13 mouse cellular contexts compared by ENCODE assay signal in genomic region chr17:88160677-88161001, GRCm38 (mm10).
DNase-seq lines count a peak whose midpoint lies in the region; ATAC-seq and TF ChIP-seq lines count a peak whose summit lies in the region.
"Had no signal": no experiment of that assay in that cellular context is flagged by ENCODE, and none has a peak within 500 bp of the region (broad histone marks: within the 10 kb centered on the region; RNA-seq: fewer than 3 reads in every experiment).

No protein-coding gene starts in this region.

- no peak overlapping the region for H3K27ac ChIP-seq in heart, embryonic 16.5 days (ENCODE audit: low read length)
- H3K27ac ChIP-seq in CH12.LX (ENCODE audit: insufficient read depth, low read depth) (peak overlapping the region; percentile 92), ES-Bruce4 (ENCODE audit: insufficient read depth, low read length) (0 out of 2 replicates have a peak overlapping the region, but pooled peaks have one; percentile 8)
- no peak overlapping the region for H3K27ac ChIP-seq in hindbrain, postnatal 0 days
- H3K27ac ChIP-seq in stomach, postnatal 0 days (replicated peaks), result no peak overlapping the region
- H3K27ac ChIP-seq: limb, embryonic 12.5 days; liver, embryonic 15.5 days; macrophage; neural tube, embryonic 15.5 days had no signal

- H3K9ac ChIP-seq in heart, embryonic 16.5 days (ENCODE audit: low read length), result no peak overlapping the region
- H3K9ac ChIP-seq in CH12.LX (ENCODE audit: insufficient read depth, low read depth) (peak overlapping the region; percentile 85), ES-Bruce4 (ENCODE audit: low read depth, poor library complexity, severe bottlenecking) (peak overlapping the region; percentile 80)
- no peak overlapping the region for H3K9ac ChIP-seq in hindbrain, postnatal 0 days (replicated peaks; ENCODE audit: low read length)
- no peak overlapping the region for H3K9ac ChIP-seq in stomach, postnatal 0 days (ENCODE audit: low read length)
- H3K9ac ChIP-seq: limb, embryonic 12.5 days; liver, embryonic 15.5 days; neural tube, embryonic 15.5 days had no signal

- dilution Hi-C loops in CH12.LX (cut with MboI; ENCODE audit: extremely low pct_ligation_motif_present, extremely low pct_unique_long_range_greater_than_20kb, low sequenced_read_pairs), result no loop called here

- H3K36me3 ChIP-seq in heart, embryonic 16.5 days (ENCODE audit: control insufficient read depth, insufficient read depth), result no peaks in the 10 kb centered on the region
- H3K36me3 ChIP-seq in CH12.LX (replicated peaks in 1 of 2; ENCODE audit: control insufficient read depth in 1 of 2, insufficient read depth in 1 of 2, low read length in 1 of 2), result peaks cover 9 to 17% of the 10 kb centered on the region in 2 experiments
- H3K36me3 ChIP-seq in ES-Bruce4 (ENCODE audit: control insufficient read depth, insufficient read depth, low read length, poor library complexity, severe bottlenecking), result no peaks in the 10 kb centered on the region
- no peaks in the 10 kb centered on the region for H3K36me3 ChIP-seq in hindbrain, postnatal 0 days (ENCODE audit: insufficient read depth, low read length)
- no peaks in the 10 kb centered on the region for H3K36me3 ChIP-seq in stomach, postnatal 0 days (ENCODE audit: control insufficient read depth, insufficient read depth, low read length)
- H3K36me3 ChIP-seq: limb, embryonic 12.5 days; liver, embryonic 15.5 days; neural tube, embryonic 15.5 days had no signal

- TF ChIP-seq EP300 in CH12.LX (IDR thresholded peaks at IDR 0.05; ENCODE audit: low read length) (no peak), ES-Bruce4 (IDR thresholded peaks at IDR 0.05; ENCODE audit: insufficient read depth, low read depth, low read length) (no peak)
- TF ChIP-seq EP300 in stomach, postnatal 0 days (optimal IDR thresholded peaks at IDR 0.05), result no peak

- no peaks in the 10 kb centered on the region for H3K4me1 ChIP-seq in heart, embryonic 16.5 days (ENCODE audit: control insufficient read depth, insufficient read depth, low read length)
- peaks cover 5 to 13% of the 10 kb centered on the region in 2 experiments; a peak in 3 of 4 replicates for H3K4me1 ChIP-seq in CH12.LX (ENCODE audit: control insufficient read depth in 1 of 2, insufficient read depth in 2 of 2)
- peaks cover 6% of the 10 kb centered on the region for H3K4me1 ChIP-seq in ES-Bruce4 (ENCODE audit: control insufficient read depth, insufficient read depth, low read length)
- H3K4me1 ChIP-seq in hindbrain, postnatal 0 days (ENCODE audit: insufficient read depth, low read length), result no peaks in the 10 kb centered on the region
- no peaks in the 10 kb centered on the region for H3K4me1 ChIP-seq in stomach, postnatal 0 days (replicated peaks; ENCODE audit: control insufficient read depth, insufficient read depth)
- H3K4me1 ChIP-seq: liver, embryonic 15.5 days had no signal

- peaks cover 31% of the 10 kb centered on the region for H3K79me2 ChIP-seq in CH12.LX (replicated peaks; ENCODE audit: control insufficient read depth, extremely low read depth, insufficient read depth, poor library complexity, severe bottlenecking)

- ATAC-seq in heart, embryonic 16.5 days (replicated peaks; ENCODE audit: extremely low read depth, insufficient read depth, low FRiP score), result no peak
- ATAC-seq in hindbrain, postnatal 0 days, result no peak
- no peak for ATAC-seq in stomach, postnatal 0 days (ENCODE audit: low FRiP score, low TSS enrichment)

- H3K4me3 ChIP-seq in heart, embryonic 16.5 days (ENCODE audit: low read length), result no peak overlapping the region
- H3K4me3 ChIP-seq in CH12.LX (replicated peaks in 1 of 3; ENCODE audit: low read depth in 2 of 3, low read length in 2 of 3, poor library complexity in 1 of 3) (peak overlapping the region; percentile 56 to 85 (median 70)), ES-Bruce4 (ENCODE audit: low read depth, low read length) (peak overlapping the region; percentile 95)
- no peak overlapping the region for H3K4me3 ChIP-seq in hindbrain, postnatal 0 days (ENCODE audit: low read length)
- no peak overlapping the region for H3K4me3 ChIP-seq in stomach, postnatal 0 days (ENCODE audit: low read depth, low read length)
- H3K4me3 ChIP-seq: limb, embryonic 12.5 days; liver, embryonic 15.5 days; neural tube, embryonic 15.5 days had no signal

- WGBS in heart, embryonic 16.5 days, result 76% methylated on average over 14 of the region's 14 CpGs
- 74% methylated on average over 14 of the region's 14 CpGs for WGBS in hindbrain, postnatal 0 days
- WGBS in stomach, postnatal 0 days, result 78% methylated on average over 14 of the region's 14 CpGs

- TF ChIP-seq POLR2A in CH12.LX (IDR thresholded peaks at IDR 0.05; ENCODE audit: low read depth, low read length) (peak; percentile 77), ES-Bruce4 (IDR thresholded peaks at IDR 0.05; ENCODE audit: insufficient read depth, low read length) (no peak)

- H3K4me2 ChIP-seq in heart, embryonic 16.5 days (ENCODE audit: low read depth, low read length), result peak overlapping the region; percentile 33; the same call in 1 of the 2 replicates
- peak overlapping the region; percentile 86; the same call in 1 of the 2 replicates for H3K4me2 ChIP-seq in CH12.LX (ENCODE audit: insufficient read depth, low read depth, poor library complexity, severe bottlenecking)
- peak overlapping the region; percentile 45; the same call in 1 of the 2 replicates for H3K4me2 ChIP-seq in hindbrain, postnatal 0 days (ENCODE audit: low read depth, low read length)
- H3K4me2 ChIP-seq in stomach, postnatal 0 days (replicated peaks; ENCODE audit: low read depth), result no peak overlapping the region
- H3K4me2 ChIP-seq: limb, embryonic 12.5 days; liver, embryonic 15.5 days; neural tube, embryonic 15.5 days had no signal

- TF ChIP-seq CTCF in CH12.LX (conservative IDR thresholded peaks at IDR 0.05 in 1 of 2, IDR thresholded peaks at IDR 0.05 in 1 of 2; ENCODE audit: low read depth in 2 of 2, low read length in 2 of 2) (no peak), ES-Bruce4 (IDR thresholded peaks at IDR 0.05; ENCODE audit: low read depth, low read length) (no peak)
- TF ChIP-seq CTCF in hindbrain, postnatal 0 days (IDR thresholded peaks at IDR 0.05; ENCODE audit: low read depth), result no peak
- TF ChIP-seq CTCF in stomach, postnatal 0 days (IDR thresholded peaks at IDR 0.05; ENCODE audit: low read depth), result no peak

- intact Hi-C loops in heart, postnatal 10 days (cut with DNase I), result no loop called here

- no peak for TF ChIP-seq RAD21 in CH12.LX (IDR thresholded peaks at IDR 0.05; ENCODE audit: low read depth, low read length)

- in situ Hi-C loops in CH12.LX (cut with MboI; ENCODE audit: low pct_ligation_motif_present, low pct_unique_long_range_greater_than_20kb, low sequenced_read_pairs), result no loop called here

- H3K9me3 ChIP-seq in heart, embryonic 16.5 days (replicated peaks; ENCODE audit: control insufficient read depth, low read length), result 0 out of 2 replicates have a peak, but pooled peaks cover 2% of the 10 kb centered on the region
- H3K9me3 ChIP-seq in CH12.LX (replicated peaks; ENCODE audit: low read length), result peaks cover 14% of the 10 kb centered on the region
- H3K9me3 ChIP-seq in ES-Bruce4 (replicated peaks; ENCODE audit: control insufficient read depth, insufficient read depth, low read length, poor library complexity, severe bottlenecking), result no peaks in the 10 kb centered on the region
- H3K9me3 ChIP-seq in hindbrain, postnatal 0 days (ENCODE audit: low read length), result no peaks in the 10 kb centered on the region
- no peaks in the 10 kb centered on the region for H3K9me3 ChIP-seq in stomach, postnatal 0 days (ENCODE audit: control insufficient read depth, low read length)
- H3K9me3 ChIP-seq: limb, embryonic 12.5 days; liver, embryonic 15.5 days; neural tube, embryonic 15.5 days had no signal

- no peaks in the 10 kb centered on the region for H3K27me3 ChIP-seq in heart, embryonic 16.5 days (ENCODE audit: control insufficient read depth, insufficient read depth, low read length)
- H3K27me3 ChIP-seq in CH12.LX (replicated peaks) (no peaks in the 10 kb centered on the region), ES-Bruce4 (ENCODE audit: control insufficient read depth, insufficient read depth, low read length, poor library complexity, severe bottlenecking) (no peaks in the 10 kb centered on the region)
- no peaks in the 10 kb centered on the region for H3K27me3 ChIP-seq in hindbrain, postnatal 0 days (ENCODE audit: insufficient read depth, low read length)
- no peaks in the 10 kb centered on the region for H3K27me3 ChIP-seq in stomach, postnatal 0 days (ENCODE audit: control insufficient read depth, insufficient read depth, low read length)
- H3K27me3 ChIP-seq: liver, embryonic 15.5 days; neural tube, embryonic 15.5 days had no signal

- DNase-seq in heart, postnatal 10 days, result no peak
- peak; percentile 62 for DNase-seq in CH12.LX (ENCODE audit: extremely low read depth)
- DNase-seq in hindbrain, postnatal 0 days (ENCODE audit: low spot score), result no peak
- no peak for DNase-seq in stomach, postnatal 0 days (ENCODE audit: low spot score)
- no peak for DNase-seq in right cerebral cortex, adult 2 months (ENCODE audit: low spot score in 2 of 2)
- DNase-seq: kidney, postnatal 14 days; thymus, adult 2 months had no signal

TF ChIP-seq in CH12.LX, 34 proteins besides CTCF, POLR2A, EP300 and RAD21:
- TF ChIP-seq JUND (conservative IDR thresholded peaks at IDR 0.05; ENCODE audit: low read depth, low read length) (no peak), TCF12 (IDR thresholded peaks at IDR 0.05; ENCODE audit: low read depth, low read length) (no peak), ZKSCAN1 (IDR thresholded peaks at IDR 0.05; ENCODE audit: borderline replicate concordance, low read depth, low read length) (no peak), ZMIZ1 (IDR thresholded peaks at IDR 0.05; ENCODE audit: low read depth, low read length) (peak; percentile 50; the same call in 1 of the 2 replicates), MAZ (IDR thresholded peaks at IDR 0.05; ENCODE audit: low read depth, low read length) (no peak), MYC (IDR thresholded peaks at IDR 0.05; ENCODE audit: low read depth, low read length) (no peak), JUN (IDR thresholded peaks at IDR 0.05; ENCODE audit: insufficient read depth, low read depth, low read length) (no peak), RCOR1 (conservative IDR thresholded peaks at IDR 0.05; ENCODE audit: low read depth, low read length) (no peak), TBP (conservative IDR thresholded peaks at IDR 0.05; ENCODE audit: low read depth, low read length) (no peak), MEF2A (IDR thresholded peaks at IDR 0.05; ENCODE audit: borderline replicate concordance, low read depth, low read length) (no peak), ZNF384 (IDR thresholded peaks at IDR 0.05; ENCODE audit: low read depth, low read length) (no peak), USF2 (conservative IDR thresholded peaks at IDR 0.05; ENCODE audit: low read depth, low read length) (no peak), ETS1 (conservative IDR thresholded peaks at IDR 0.05; ENCODE audit: low read depth, low read length) (no peak), CHD2 (IDR thresholded peaks at IDR 0.05; ENCODE audit: low read length) (no peak), POLR2AphosphoS2 (IDR thresholded peaks at IDR 0.05; ENCODE audit: low read depth, low read length) (peak; percentile 81; the same call in 1 of the 2 replicates)

Comparison
In these comparisons a context has a peak if more than half of its experiments do, and no peak if none do; other contexts are left out.
1. H3K27ac ChIP-seq: peak in CH12.LX (single experiment) and ES-Bruce4 (single experiment); none in heart, embryonic 16.5 days (single experiment), hindbrain, postnatal 0 days (single experiment) and stomach, postnatal 0 days (single experiment).
2. H3K4me3 ChIP-seq: peak in CH12.LX (3 of 3) and ES-Bruce4 (single experiment); none in heart, embryonic 16.5 days (single experiment), hindbrain, postnatal 0 days (single experiment) and stomach, postnatal 0 days (single experiment).
3. H3K9ac ChIP-seq: peak in CH12.LX (single experiment) and ES-Bruce4 (single experiment); none in heart, embryonic 16.5 days (single experiment), hindbrain, postnatal 0 days (single experiment) and stomach, postnatal 0 days (single experiment).